Mouse (Mus musculus) spleen, embryonic (tissue): ENCODE measurements around the gene Dnm1l.
"Not testable (repeated sequence)": the region's sequence is repeated elsewhere in the genome, so short reads cannot be mapped to it uniquely, and the experiment has no call there.

Experiments
- CTCF ChIA-PET: fragments of 350-600 bp; sonication (Branson Sonifier 250); formaldehyde crosslinking; loops from one replicate; lab custom pipeline; 2022; lab: Charles Lee

Gene Dnm1l

GRCm38 (mm10) chr16:16358481-16359100 lies at the start of gene Dnm1l:
Dnm1l (minus strand) TSS chr16:16358959.
- CTCF ChIA-PET, result no interaction called here

DNA sequence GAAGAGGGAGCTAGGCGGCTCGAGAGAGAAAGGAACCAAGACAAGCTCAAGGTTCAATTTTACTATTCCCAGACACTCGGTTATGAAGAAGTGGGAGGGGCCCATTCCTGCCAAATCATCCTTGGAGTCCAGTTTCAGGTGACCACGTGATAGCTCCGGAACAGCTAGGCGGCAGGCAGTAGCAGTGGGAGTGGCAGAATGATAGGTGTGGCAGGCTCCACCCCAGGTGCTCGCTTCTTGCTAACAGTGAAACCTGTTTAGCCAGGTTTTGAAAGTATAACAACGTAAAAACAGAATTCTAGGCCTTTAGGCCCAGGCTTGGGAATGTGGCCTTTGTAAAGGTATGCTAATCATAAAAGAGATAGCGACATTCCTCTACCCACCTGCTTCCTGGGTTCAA lies 8.5 kb upstream of the Dnm1l start:
- CTCF ChIA-PET, result not testable (repeated sequence)

- CTCF ChIA-PET, result not testable (repeated sequence)
Observed at GRCm38 (mm10) chr16:16359101-16359482, 333 bp upstream of the Dnm1l start.

GRCm38 (mm10) chr16:16357908-16358307 lies 851 bp downstream of the Dnm1l start:
- CTCF ChIA-PET, result no interaction called here

DNA sequence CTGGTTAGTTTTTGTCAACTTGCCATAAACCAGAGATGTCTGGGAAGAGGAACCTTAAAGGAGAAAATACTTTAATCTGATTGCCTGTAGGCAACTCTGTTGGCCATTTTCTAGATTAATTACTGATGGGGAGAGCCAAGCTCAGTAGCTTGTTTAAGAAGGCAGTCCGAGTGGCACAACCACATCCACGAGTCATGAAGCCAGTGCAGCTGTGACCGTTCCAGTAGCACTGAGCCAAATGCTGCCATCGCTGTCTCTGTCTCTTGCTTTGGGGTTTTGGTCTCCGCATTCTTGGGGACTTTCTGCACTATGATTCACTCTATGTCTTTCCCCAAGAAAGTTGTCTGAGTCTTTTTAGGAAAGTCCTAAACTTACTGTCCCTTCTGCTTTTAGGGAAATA lies 12.3 kb downstream of the Dnm1l start:
- CTCF ChIA-PET, result no interaction called here

DNA sequence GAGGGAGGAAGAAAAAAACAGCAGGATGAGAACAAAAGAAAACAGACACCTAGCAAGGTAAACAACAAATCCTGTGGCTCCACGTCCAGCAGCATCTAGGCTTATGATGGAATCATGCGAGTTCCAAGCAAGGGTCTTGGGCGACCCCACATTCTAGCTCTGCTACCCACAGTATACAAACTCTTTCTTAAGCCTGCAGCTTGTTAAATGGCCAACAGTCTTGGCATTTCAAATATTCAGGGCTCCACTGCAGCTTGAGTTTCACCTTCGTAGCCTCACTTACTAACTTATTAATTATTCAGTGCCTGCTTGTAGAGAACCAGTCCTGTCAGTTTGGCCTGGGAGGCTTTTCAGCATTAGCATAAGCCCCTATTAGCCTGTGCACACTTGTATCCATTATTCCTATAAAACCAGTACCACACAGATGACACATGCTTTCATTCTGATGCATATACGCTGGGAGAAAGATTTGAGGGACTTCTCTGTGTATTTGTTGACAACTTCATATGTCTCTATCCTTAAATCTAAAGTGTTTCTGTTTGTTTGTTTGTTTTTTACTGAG lies 32.9 kb downstream of the Dnm1l start:
- CTCF ChIA-PET, result no interaction called here

DNA sequence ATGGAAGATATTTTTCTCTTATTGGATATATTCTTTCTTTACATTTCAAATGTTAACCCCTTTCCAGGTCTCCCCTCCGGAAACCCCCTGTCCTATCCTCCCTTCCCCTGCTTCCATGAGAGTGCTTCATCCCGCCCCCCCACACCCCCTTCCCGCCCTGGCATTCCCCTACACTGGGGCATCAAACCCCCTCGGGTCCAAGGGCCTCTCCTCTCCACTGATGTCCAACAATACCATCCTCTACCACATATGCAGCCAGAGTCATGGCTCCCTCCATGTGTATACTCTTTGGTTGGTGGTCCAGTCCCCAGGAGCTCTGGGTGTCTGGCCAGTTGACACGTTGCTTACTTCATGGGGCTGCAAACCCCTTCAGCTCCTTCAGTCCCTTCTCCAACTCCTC lies 47.4 kb downstream of the Dnm1l start:
- CTCF ChIA-PET, result no interaction called here

GRCm38 (mm10) chr16:16303888-16304287 lies 54.9 kb downstream of the Dnm1l start:
- CTCF ChIA-PET, result no interaction called here

GRCm38 (mm10) chr16:16303138-16303827 lies 55.5 kb downstream of the Dnm1l start:
- CTCF ChIA-PET, result no interaction called here

DNA sequence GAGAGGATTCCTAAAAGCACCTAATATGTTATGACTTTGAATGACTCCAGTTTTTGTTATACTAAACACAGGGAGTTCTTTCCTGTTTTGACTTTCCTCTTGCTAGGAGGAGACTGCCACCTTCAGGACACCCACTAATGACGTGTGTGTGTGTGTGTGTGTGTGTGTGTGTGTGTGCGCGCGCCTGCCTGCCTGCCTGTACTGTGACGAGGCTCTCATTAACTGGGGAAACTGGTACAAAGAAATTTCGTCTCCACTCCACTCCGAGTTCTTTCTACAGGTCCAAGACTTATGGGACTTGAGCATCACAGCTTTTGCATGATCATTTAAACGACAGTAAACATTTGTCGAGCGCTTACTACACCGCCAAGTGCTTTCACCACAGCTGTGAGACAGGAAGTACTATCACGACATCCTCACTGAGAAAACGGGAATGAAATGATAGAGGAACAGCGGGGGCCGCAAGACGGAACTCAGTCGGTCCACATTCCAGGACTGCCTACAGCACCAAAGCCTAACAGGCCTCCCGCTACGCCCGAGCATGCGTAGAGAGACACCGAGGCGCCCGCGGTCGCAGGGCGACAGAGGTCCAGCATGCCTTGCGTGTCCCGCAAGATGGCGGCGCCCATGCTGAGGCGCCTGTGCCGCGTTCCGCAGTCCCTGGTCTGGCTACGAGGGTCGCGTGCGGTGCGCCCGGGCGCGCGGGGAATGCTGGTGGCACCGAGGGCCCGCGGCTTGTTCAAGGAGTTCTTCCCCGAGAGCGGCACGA lies 56.2 kb downstream of the Dnm1l start, which contains the start of gene Yars2:
Gene Yars2 (plus strand): TSS at position 597 of the 769 bp plus-strand sequence.
- CTCF ChIA-PET, result no interaction called here

DNA sequence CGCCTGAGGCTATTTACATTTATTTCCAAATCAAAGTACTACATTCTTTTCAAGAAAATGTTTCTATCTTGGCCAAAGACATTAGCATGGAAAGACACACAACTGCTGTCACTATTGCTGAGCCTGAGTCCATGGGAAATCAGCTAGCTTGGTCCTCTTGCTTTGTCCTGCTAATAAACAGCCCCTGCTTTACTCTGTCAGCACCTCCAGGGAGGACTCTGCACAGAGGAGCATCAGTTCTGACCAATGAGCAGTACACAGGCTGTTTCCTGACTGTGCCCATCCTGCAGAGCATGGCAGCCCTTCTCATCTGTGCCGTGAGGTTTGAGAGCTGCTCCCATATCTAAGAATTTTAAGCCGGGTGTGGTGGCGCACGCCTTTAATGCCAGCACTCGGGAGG lies 85.0 kb downstream of the Dnm1l start:
- CTCF ChIA-PET, result no interaction called here

GRCm38 (mm10) chr16:16272978-16273377 lies 85.8 kb downstream of the Dnm1l start:
- CTCF ChIA-PET, result no interaction called here

DNA sequence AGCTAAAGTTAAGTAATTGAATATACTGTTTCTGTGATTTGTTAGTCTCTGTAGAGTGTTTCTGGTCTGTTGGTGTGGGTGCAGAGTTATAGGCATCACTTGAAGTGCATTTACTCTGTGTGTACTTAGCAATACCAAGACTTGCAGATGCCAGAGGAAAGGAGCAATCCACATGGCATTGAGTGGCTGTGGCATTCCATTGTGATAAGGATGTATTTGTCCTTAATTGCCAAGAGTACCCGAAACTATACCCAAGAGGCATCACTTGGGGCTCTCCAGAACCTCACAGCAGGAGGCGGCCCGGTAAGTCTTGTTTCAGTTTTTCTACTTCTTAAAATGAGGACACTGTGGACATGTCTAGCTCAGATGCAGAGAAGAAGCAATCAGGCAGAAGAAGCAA lies 96.3 kb downstream of the Dnm1l start:
- CTCF ChIA-PET, result no interaction called here
